Mouse (Mus musculus): Measurements from ENCODE around the gene Rwdd3.

Gene Rwdd3

DNA sequence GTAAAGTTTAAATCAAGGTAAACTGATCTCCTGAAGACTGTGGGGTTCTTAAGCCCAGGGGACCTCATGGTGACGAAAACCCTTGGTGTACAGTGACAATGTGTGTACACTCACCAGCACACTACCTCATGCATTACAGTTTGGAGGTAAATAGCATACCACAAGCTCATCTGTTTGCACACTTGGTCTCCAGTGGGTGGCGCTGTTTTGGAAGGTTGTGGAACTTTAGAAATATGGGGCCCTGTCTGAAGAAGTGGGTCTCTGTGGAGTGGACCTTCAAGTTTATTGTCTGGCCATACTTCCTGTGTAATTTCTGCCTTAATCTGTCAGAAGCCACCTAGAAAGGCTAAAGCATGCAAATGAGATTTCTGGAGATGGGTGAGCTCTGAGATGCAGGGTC, 9.8 kb downstream of the Rwdd3 start:
- in situ Hi-C loops (cut with MboI, MseI), result loop anchor here (5.0 to 10.0 kb wide), 2 partner anchors 103 to 136 kb away; no protein-coding TSS in a partner anchor

DNA sequence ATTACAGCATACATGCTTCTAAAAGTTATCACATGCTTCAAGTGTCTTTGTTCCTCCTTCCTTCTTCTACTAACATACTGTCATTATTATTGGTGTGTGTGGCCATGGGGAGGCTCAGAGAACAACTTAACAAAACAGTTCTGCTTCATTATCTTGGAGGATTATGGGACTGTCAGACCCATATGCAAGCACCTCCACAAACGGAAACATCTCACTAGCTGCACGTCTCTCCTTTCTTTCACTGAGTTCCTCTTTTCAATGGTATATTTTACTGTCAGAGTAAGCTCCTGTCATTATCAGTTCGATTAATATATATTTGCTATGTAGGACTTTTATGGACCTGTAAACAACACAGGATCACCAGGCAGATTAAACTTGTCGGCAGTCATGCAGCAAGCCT, 11.1 kb downstream of the Rwdd3 start:
- in situ Hi-C loops (cut with MboI, MseI), result loop anchor here (5.0 to 10.0 kb wide), 2 partner anchors 104 to 137 kb away; no protein-coding TSS in a partner anchor

DNA sequence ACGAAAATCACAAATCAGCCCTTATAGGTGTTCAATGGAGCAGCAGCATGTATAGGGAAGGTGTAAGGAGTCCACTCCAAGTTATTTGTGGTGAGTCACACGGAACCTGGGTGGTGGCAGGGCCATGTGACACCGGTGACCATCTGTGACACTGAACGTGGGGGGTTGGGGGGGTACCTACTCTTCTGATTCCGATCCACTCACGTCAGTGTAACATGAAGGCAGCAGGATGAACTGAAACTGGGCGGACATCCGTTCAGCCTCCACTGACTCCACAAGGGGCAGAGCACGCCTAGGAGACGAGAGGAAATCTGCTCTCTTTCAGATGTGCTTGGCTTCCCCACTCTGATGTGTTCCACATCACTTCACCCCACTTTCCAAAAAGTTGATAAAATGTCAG, 11.9 kb downstream of the Rwdd3 start:
- in situ Hi-C loops (cut with MboI, MseI), result no loop called here

DNA sequence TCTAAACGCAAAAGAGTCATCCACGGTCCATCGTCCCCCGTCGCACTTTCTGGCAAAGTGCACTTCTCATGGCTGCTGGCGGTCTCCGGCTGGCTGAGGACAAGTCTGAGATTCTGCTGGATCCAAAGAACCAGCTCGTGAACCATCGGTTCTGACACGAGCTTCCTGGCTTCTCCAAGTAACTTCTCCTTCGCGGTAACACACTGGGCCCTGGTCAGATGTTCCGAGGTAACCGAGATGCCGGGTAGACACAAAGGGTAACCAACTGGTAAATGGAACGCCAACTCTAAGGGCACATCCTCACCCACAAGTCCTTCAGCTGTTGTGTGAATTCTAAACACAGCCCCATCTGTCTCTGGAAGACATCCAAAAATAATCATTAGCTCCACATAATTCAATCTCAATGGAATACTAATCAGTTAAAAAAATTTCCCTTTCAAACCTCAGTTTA, 12.6 kb downstream of the Rwdd3 start:
- in situ Hi-C loops (cut with MboI, MseI), result no loop called here

DNA sequence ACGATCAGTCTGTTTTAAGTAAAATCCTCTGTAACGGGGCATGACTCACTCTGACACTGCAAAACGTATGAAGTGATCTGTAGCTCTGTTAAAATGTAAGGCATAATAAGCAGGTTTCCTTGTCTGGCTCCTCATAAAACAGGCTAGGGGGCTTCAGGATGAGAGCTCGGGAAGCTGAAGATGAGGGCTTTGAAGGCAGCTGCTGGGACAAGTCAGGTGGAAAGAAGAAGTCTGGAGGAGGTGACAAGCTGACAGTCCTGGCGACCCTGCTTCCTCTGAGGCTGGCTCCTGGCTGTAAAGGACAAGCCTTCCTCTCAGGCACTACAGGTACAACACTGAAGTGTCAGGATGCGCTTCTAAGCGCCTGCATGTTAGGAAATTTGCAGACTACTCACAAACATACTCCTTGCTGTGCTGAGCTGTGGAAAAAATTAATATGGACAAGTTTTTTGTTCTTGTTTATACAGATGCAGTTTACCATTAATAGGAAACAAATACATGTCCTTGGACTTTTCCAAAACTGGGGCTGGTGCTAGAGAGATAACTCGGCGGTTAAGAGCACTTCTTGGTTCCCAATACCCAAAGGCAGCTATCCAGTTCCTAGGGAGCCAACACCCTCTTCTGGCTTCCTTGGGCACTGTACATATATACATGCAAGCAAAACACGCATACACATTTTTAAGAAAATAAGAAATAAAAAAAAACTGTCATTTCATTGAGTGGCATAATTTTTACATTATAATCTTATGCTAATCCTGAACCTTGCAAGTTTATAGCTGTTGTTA, 13.8 kb downstream of the Rwdd3 start:
- in situ Hi-C loops (cut with MboI, MseI), result no loop called here

DNA sequence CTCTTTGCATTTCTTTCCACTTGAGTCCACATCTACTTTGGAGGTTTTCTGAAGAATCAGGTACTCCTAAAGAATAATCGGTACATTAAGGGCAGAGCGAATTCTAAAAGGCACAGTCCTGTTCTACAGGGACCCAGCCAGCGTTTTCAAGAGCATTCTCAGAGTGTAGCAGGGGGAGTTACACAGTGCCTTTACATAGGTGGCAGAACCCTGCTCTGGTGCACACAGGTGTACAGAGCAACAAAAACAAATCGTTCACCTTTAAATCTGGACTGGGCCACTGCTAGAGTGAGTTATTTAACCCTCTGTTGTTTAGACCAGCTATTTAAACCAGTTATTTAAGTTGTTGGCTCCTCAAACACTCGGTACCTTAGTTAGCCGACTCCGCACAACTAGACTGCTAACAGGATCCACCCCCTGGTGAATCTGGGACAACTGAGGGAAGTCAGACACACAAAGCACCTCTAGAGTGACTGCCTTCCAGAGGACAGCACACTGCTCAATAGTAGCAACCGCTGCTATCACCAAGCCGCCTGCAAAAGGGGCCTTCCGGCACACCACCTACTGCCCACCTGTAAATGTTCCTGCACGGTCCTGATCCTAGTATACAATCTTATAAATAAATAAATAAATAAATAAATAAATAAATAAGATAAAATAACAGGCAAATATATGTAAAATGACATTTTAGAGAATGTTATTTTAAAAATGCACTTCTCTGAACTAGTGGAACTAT, 14.9 kb downstream of the Rwdd3 start:
- in situ Hi-C loops (cut with MboI, MseI), result no loop called here

DNA sequence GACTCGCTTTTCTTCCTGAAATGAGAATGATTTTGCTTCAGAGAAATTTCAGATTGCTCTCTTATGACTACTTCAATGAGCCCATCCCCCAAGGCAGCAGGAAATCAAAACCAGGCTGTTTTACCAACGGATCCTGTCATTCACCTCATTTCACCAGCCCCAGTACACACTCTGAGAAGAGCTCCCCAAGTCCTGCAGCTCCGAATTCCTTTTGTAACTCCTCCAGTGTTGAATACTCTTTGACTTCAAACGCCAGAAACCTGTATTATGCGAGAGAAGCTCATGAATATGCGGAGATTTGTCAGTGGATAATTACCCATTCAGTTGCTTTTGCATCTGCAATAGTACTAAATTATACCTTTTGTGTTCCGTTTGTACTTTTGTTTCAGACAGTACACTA, 15.5 kb downstream of the Rwdd3 start:
- in situ Hi-C loops (cut with MboI, MseI), result no loop called here

DNA sequence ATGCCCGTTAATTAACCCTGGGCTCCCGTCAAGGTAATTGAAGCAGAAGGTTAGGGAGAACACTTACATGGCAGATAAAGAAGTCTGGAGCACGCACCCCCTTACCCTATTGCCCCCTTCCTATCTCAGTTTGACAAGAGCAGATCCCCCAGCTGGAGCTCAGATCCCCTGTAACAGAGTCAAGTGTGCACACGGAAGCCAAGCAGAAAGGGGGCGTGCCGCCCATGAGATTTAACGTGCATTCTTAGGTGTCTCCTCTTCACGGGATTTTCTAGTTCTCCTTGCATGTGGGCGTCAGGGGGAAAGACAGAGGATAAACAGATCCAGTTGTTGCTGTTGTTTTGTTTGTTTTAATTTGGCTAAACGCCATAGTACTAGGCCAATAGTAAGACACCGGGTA, 37.6 kb downstream of the Rwdd3 start:
- in situ Hi-C loops (cut with MboI, MseI), result no loop called here

DNA sequence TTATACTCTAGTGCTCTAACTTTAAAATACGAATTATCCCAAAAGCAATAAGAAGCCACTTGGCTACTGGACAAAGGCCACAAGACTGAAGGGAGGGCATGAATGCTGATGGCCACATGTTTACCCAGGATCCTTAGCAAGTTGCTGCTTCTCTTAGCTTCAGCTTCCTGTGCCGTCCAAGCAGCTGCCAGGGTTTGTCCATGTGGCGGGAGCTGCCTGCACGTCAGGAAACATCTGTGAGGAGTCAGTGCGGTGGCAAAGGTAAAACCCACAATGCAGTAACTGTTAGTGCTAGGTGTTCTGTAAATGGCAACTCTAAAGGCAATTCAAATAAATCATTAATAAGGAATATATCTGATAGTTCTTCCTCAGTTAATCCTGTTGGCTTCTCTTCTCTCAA, 38.5 kb downstream of the Rwdd3 start:
- in situ Hi-C loops (cut with MboI, MseI), result no loop called here

DNA sequence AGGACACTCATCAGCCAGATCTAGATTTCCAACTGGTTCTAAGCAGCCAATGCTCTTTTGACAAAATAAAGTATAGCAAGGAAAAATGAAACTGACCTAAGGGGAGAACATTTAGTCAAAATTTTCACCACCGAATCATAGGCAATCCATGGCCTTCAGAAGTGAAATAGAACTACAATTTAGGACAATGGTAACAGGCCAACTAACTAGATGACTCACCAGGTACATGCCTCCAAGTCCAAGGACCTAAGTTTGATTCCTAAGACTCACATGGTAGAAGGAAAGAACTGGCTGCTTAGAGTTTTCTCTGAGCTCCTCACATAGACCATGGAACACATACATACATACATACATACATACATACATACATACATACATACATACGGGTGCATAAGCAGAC, 44.3 kb downstream of the Rwdd3 start:
- in situ Hi-C loops (cut with MboI, MseI), result no loop called here

DNA sequence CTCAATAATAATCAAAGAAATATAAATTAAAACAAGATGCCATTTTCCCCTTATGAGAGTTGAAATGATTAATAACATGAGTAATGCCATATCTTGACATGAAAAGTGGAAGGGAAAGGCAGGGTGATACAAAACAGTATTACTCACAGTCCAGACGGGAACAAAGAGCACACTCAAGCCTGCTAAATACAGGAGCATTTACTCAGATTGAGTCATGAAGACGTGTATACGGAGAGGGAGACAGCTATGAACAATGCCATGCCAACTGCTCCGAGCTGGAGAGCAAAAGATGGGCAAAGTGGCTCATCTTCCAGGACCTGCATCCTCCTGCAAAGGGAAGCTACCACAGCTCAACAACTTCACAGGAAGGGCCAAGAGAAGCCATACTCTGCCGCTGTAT, 45.0 kb downstream of the Rwdd3 start:
- in situ Hi-C loops (cut with MboI, MseI), result no loop called here

DNA sequence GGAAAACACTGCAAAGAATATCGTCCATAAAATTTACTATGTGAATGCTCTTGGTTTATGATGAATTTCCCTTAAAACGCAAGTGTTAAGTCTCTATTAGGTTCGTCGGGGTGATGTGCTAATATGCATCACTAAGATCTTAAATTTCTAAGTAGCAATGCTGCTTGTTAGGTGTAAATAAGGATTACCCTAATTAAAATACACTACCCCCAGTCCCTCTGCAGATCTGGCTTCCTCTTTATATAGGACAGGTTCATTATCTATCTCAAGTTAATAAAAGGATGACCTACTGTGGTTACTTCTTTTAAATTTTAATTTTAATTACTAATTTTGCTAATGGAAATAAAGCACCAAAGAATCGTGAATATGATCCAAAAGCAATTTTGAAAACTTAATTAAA, 50.4 kb downstream of the Rwdd3 start:
- in situ Hi-C loops (cut with MboI, MseI), result loop anchor here (25.0 kb wide), 1 partner anchor 1234 kb away; no protein-coding TSS in a partner anchor

DNA sequence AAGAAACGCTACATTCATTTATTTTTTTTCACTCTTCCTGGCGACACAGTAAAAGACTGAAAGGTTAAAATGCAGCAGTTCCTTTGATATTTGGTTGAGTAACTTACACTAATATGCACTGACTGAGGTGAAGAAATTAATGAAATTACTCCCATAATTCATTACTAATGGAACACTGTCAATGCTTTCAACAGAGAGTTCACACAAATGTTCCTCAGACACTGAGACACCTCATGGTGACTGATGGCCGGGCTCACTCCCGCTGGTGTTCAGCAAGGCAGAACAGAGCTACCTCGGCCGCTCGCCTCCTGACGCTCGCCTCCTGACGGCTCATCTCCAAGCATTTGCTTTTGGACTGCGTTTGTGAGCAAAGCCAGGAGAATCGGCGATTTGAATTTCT, 54.9 kb downstream of the Rwdd3 start:
- in situ Hi-C loops (cut with MboI, MseI), result loop anchor here (25.0 kb wide), 1 partner anchor 1229 kb away; no protein-coding TSS in a partner anchor

DNA sequence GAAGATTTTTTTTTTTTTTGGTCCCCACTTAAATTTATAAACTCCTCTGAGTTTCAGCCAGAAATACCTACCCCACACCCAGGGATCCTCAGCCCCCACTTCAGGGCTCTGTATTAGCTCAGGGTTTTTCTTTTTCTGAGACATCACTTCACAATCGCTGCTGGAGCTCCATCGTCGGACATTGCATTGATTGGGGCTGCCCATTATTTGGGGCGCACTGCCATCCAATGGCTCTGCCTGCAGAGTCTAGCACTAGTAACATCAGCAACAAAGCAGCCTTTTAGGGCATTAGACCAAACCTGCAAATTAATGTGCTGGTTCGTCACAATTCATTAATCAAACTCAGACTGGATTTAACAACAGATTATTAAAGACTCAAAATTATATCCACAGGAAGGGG, 55.4 kb downstream of the Rwdd3 start:
- in situ Hi-C loops (cut with MboI, MseI), result loop anchor here (25.0 kb wide), 1 partner anchor 1229 kb away; no protein-coding TSS in a partner anchor

DNA sequence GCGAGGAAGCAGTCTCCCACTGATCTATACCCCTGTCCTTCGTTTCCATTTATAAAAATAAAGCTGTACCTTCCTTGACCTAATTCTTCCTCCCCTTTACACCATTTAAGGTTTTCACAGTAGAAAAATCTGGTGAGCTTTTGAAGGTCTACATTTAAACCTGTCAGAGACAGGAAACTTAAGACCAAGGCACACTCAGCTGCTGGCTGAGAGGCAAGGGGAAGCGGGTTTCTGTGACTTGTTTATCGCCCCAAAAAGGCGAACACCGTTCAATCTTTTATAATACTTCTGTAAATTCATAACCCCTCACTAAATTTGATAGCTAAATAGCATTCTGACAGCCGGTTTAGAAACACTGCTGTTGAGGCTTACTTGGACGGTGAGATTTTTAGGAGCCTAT, 60.4 kb downstream of the Rwdd3 start:
- in situ Hi-C loops (cut with MboI, MseI), result loop anchor here (25.0 kb wide), 1 partner anchor 1224 kb away; no protein-coding TSS in a partner anchor

DNA sequence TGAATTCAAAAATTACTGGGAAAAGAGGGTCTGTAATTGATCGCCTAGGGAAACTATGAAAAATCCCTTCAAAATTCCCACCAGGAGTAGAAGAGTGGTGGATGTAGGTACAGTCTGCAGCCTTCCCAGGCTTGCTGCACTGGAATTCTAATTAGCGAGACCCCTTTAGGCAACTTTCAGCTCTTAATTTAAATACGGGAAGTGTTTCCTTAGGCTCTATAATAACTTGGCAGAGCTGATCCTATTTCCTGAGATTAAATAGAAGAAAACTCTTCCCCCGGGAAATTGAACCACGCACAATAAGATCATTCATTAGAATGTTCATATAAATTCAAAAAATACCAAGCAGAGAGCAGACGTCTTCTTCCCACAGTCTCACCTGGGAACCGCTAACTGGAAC, 61.1 kb downstream of the Rwdd3 start:
- in situ Hi-C loops (cut with MboI, MseI), result loop anchor here (25.0 kb wide), 1 partner anchor 1223 kb away; no protein-coding TSS in a partner anchor

DNA sequence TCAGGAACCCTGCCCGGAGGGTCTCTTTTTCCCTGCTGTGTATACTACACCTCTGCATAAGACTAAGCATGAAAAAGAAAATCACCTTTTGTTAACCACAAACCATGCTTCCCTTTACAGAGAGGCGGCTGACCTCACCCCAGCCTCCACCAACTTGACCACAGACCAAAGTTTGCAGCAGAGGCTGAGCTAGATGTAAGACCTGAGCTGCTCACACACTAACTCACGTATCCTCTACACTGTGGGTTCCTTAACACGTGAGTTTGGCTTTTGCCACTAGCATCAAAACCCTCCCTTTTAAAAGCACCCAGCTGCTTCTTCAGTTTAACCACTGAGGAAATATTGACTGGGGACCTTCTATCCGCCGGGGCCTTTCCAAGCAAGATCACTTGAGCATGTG, 64.0 kb downstream of the Rwdd3 start:
- in situ Hi-C loops (cut with MboI, MseI), result loop anchor here (25.0 kb wide), 1 partner anchor 1220 kb away; no protein-coding TSS in a partner anchor

DNA sequence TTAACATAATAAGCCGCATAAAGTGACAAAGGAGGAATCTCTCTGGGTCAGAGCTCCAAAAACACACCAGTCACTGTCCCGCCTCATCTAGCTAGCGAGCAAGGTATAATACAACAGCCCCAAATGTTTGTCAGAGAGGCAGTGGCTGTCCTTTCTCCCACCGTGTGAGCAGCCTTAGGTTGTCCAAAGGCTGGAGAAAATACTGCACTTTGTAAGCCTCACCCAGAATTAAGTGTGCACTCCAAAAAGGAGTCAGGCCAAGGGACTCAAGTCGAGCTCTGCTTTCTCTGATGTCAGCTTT, 66.1 kb downstream of the Rwdd3 start:
- in situ Hi-C loops (cut with MboI, MseI), result loop anchor here (25.0 kb wide), 1 partner anchor 1218 kb away; no protein-coding TSS in a partner anchor
